Mouse (Mus musculus) small intestine, adult 2 months (tissue): ENCODE measurements around the gene Zscan5b.

Experiments used
- CTCF ChIP-seq: fragments of 200-500 bp; IDR thresholded peaks from 2 replicates; pipeline ENCODE4 v1.5.1; 2012; ENCODE audit warnings: low read depth, mild to moderate bottlenecking, control low read depth, inconsistent platforms, low read length, moderate library complexity, mixed read lengths; ENCODE audit not compliant: insufficient replicate concordance, insufficient read length; ENCODE audit errors: extremely low read depth
- POLR2A ChIP-seq: fragments of 200-500 bp; IDR thresholded peaks from 2 replicates; pipeline ENCODE4 v1.6.1; 2012; ENCODE audit warnings: low read depth, mild to moderate bottlenecking, control low read depth, inconsistent platforms, low read length, moderate library complexity

- TF ChIP-seq CTCF (no peak), POLR2A (no peak)
These were observed 30.3 kb downstream of the Zscan5b start, which contains the start of gene Epp13 for GRCm38 (mm10) chr7:6252410-6252809.
